Mouse (Mus musculus): ENCODE results near the gene Smim22. TPM values are rescaled to one million over a fixed set of nuclear protein-coding genes. Genes with fewer than 3 reads are reported as not detected.

Smim22 gene
- polyA plus RNA-seq, 1 experiment from 2014 or later: 10.2 TPM

GRCm38 (mm10) chr16:4969055-4969843, 37.8 kb upstream of the Smim22 start:
- no peak for ATAC-seq (ENCODE audit: low FRiP score, low TSS enrichment)
- Histone ChIP-seq H3K4me3 (ENCODE audit: low read length) (no peak overlapping the region), H3K4me2 (replicated peaks; ENCODE audit: low read depth, low read length) (no peak overlapping the region), H3K9ac (ENCODE audit: low read depth, low read length) (no peak overlapping the region), H3K4me1 (ENCODE audit: control insufficient read depth, insufficient read depth, low read length) (no peaks in the 10 kb centered on the region), H3K27me3 (ENCODE audit: control insufficient read depth, insufficient read depth, low read length) (no peaks in the 10 kb centered on the region), H3K27ac (ENCODE audit: low read depth, low read length) (no peak overlapping the region), H3K36me3 (ENCODE audit: control insufficient read depth, insufficient read depth, low read length) (no peaks in the 10 kb centered on the region), H3K9me3 (ENCODE audit: control insufficient read depth, low read length) (no peaks in the 10 kb centered on the region)
- 81% methylated on average over 5 of the region's 5 CpGs for WGBS

GRCm38 (mm10) chr16:4971626-4972025, 35.5 kb upstream of the Smim22 start:
- no peak for ATAC-seq (ENCODE audit: low FRiP score, low TSS enrichment)
- Histone ChIP-seq H3K9me3 (ENCODE audit: control insufficient read depth, low read length) (no peaks in the 10 kb centered on the region), H3K27me3 (ENCODE audit: control insufficient read depth, insufficient read depth, low read length) (no peaks in the 10 kb centered on the region), H3K4me1 (ENCODE audit: control insufficient read depth, insufficient read depth, low read length) (no peaks in the 10 kb centered on the region), H3K36me3 (ENCODE audit: control insufficient read depth, insufficient read depth, low read length) (no peaks in the 10 kb centered on the region), H3K27ac (ENCODE audit: low read depth, low read length) (no peak overlapping the region), H3K4me3 (ENCODE audit: low read length) (no peak overlapping the region), H3K4me2 (replicated peaks; ENCODE audit: low read depth, low read length) (no peak overlapping the region), H3K9ac (ENCODE audit: low read depth, low read length) (no peak overlapping the region)
- WGBS: 75% methylated on average over 4 of the region's 4 CpGs

- WGBS: 86% methylated on average over 5 of the region's 5 CpGs
- Histone ChIP-seq H3K36me3 (ENCODE audit: control insufficient read depth, insufficient read depth, low read length) (no peaks in the 10 kb centered on the region), H3K27ac (ENCODE audit: low read depth, low read length) (no peak overlapping the region), H3K4me3 (ENCODE audit: low read length) (no peak overlapping the region), H3K4me2 (replicated peaks; ENCODE audit: low read depth, low read length) (no peak overlapping the region), H3K27me3 (ENCODE audit: control insufficient read depth, insufficient read depth, low read length) (no peaks in the 10 kb centered on the region), H3K9ac (ENCODE audit: low read depth, low read length) (no peak overlapping the region), H3K4me1 (ENCODE audit: control insufficient read depth, insufficient read depth, low read length) (no peaks in the 10 kb centered on the region), H3K9me3 (ENCODE audit: control insufficient read depth, low read length) (no peaks in the 10 kb centered on the region)
- ATAC-seq (ENCODE audit: low FRiP score, low TSS enrichment): no peak
Observed at GRCm38 (mm10) chr16:4974521-4974920, 32.6 kb upstream of the Smim22 start.

- no peak overlapping the region; the same call in 1 of the 2 replicates for H3K9ac ChIP-seq (ENCODE audit: low read depth, low read length)
- no peaks in the 10 kb centered on the region for H3K36me3 ChIP-seq (ENCODE audit: control insufficient read depth, insufficient read depth, low read length)
- H3K9me3 ChIP-seq (ENCODE audit: control insufficient read depth, low read length): no peaks in the 10 kb centered on the region
- WGBS: 68% methylated on average over 2 of the region's 2 CpGs
- H3K27ac ChIP-seq (ENCODE audit: low read depth, low read length): no peak overlapping the region
- no peaks in the 10 kb centered on the region for H3K27me3 ChIP-seq (ENCODE audit: control insufficient read depth, insufficient read depth, low read length)
- no peaks in the 10 kb centered on the region for H3K4me1 ChIP-seq (ENCODE audit: control insufficient read depth, insufficient read depth, low read length)
- H3K4me3 ChIP-seq (ENCODE audit: low read length): no peak overlapping the region
- no peak overlapping the region for H3K4me2 ChIP-seq (replicated peaks; ENCODE audit: low read depth, low read length)
- no peak for ATAC-seq (ENCODE audit: low FRiP score, low TSS enrichment)
Observed at GRCm38 (mm10) chr16:4976180-4976579, 30.9 kb upstream of the Smim22 start.

GRCm38 (mm10) chr16:4978275-4979051, 28.6 kb upstream of the Smim22 start:
- H3K27ac ChIP-seq (ENCODE audit: low read depth, low read length): no peak overlapping the region
- no peaks in the 10 kb centered on the region for H3K9me3 ChIP-seq (ENCODE audit: control insufficient read depth, low read length)
- ATAC-seq (ENCODE audit: low FRiP score, low TSS enrichment): no peak
- H3K27me3 ChIP-seq (ENCODE audit: control insufficient read depth, insufficient read depth, low read length): no peaks in the 10 kb centered on the region
- H3K4me1 ChIP-seq (ENCODE audit: control insufficient read depth, insufficient read depth, low read length): no peaks in the 10 kb centered on the region
- no peak overlapping the region for H3K4me2 ChIP-seq (replicated peaks; ENCODE audit: low read depth, low read length)
- H3K36me3 ChIP-seq (ENCODE audit: control insufficient read depth, insufficient read depth, low read length): no peaks in the 10 kb centered on the region
- H3K9ac ChIP-seq (ENCODE audit: low read depth, low read length): no peak overlapping the region
- no peak overlapping the region for H3K4me3 ChIP-seq (ENCODE audit: low read length)
- 58% methylated on average over 5 of the region's 5 CpGs for WGBS

- ATAC-seq (ENCODE audit: low FRiP score, low TSS enrichment): peak; percentile 78
- H3K4me2 ChIP-seq (replicated peaks; ENCODE audit: low read depth, low read length): no peak overlapping the region
Observed at GRCm38 (mm10) chr16:4979755-4980380, 27.2 kb upstream of the Smim22 start.

GRCm38 (mm10) chr16:4984717-4985116, 22.4 kb upstream of the Smim22 start:
- Histone ChIP-seq H3K4me1 (ENCODE audit: control insufficient read depth, insufficient read depth, low read length) (no peaks in the 10 kb centered on the region), H3K4me2 (replicated peaks; ENCODE audit: low read depth, low read length) (no peak overlapping the region), H3K36me3 (ENCODE audit: control insufficient read depth, insufficient read depth, low read length) (no peaks in the 10 kb centered on the region), H3K9me3 (ENCODE audit: control insufficient read depth, low read length) (no peaks in the 10 kb centered on the region), H3K4me3 (ENCODE audit: low read length) (no peak overlapping the region), H3K9ac (ENCODE audit: low read depth, low read length) (no peak overlapping the region), H3K27ac (ENCODE audit: low read depth, low read length) (no peak overlapping the region), H3K27me3 (ENCODE audit: control insufficient read depth, insufficient read depth, low read length) (no peaks in the 10 kb centered on the region)
- ATAC-seq (ENCODE audit: low FRiP score, low TSS enrichment): no peak
- WGBS: 91% methylated on average over 12 of the region's 12 CpGs

More at GRCm38 (mm10) chr16:4979755-4980380, 27.2 kb upstream of the Smim22 start:
- Histone ChIP-seq H3K27ac (ENCODE audit: low read depth, low read length) (no peak overlapping the region), H3K4me1 (ENCODE audit: control insufficient read depth, insufficient read depth, low read length) (no peaks in the 10 kb centered on the region), H3K36me3 (ENCODE audit: control insufficient read depth, insufficient read depth, low read length) (no peaks in the 10 kb centered on the region), H3K9ac (ENCODE audit: low read depth, low read length) (no peak overlapping the region), H3K9me3 (ENCODE audit: control insufficient read depth, low read length) (no peaks in the 10 kb centered on the region), H3K27me3 (ENCODE audit: control insufficient read depth, insufficient read depth, low read length) (no peaks in the 10 kb centered on the region), H3K4me3 (ENCODE audit: low read length) (no peak overlapping the region)
- 77% methylated on average over 4 of the region's 4 CpGs for WGBS

GRCm38 (mm10) chr16:4993276-4993675, 13.8 kb upstream of the Smim22 start:
- Histone ChIP-seq H3K4me2 (replicated peaks; ENCODE audit: low read depth, low read length) (no peak overlapping the region), H3K9ac (ENCODE audit: low read depth, low read length) (no peak overlapping the region), H3K27me3 (ENCODE audit: control insufficient read depth, insufficient read depth, low read length) (no peaks in the 10 kb centered on the region), H3K27ac (ENCODE audit: low read depth, low read length) (no peak overlapping the region), H3K36me3 (ENCODE audit: control insufficient read depth, insufficient read depth, low read length) (no peaks in the 10 kb centered on the region), H3K4me1 (ENCODE audit: control insufficient read depth, insufficient read depth, low read length) (no peaks in the 10 kb centered on the region), H3K4me3 (ENCODE audit: low read length) (no peak overlapping the region), H3K9me3 (ENCODE audit: control insufficient read depth, low read length) (no peaks in the 10 kb centered on the region)
- 83% methylated on average over 4 of the region's 4 CpGs for WGBS
- no peak for ATAC-seq (ENCODE audit: low FRiP score, low TSS enrichment)

- no peak for ATAC-seq (ENCODE audit: low FRiP score, low TSS enrichment)
- Histone ChIP-seq H3K4me2 (replicated peaks; ENCODE audit: low read depth, low read length) (no peak within 1 kb of the TSS), H3K4me1 (ENCODE audit: control insufficient read depth, insufficient read depth, low read length) (no peaks in the 10 kb centered on the region), H3K9ac (ENCODE audit: low read depth, low read length) (no peak within 1 kb of the TSS), H3K36me3 (ENCODE audit: control insufficient read depth, insufficient read depth, low read length) (no peaks in the 10 kb centered on the region), H3K9me3 (ENCODE audit: control insufficient read depth, low read length) (no peaks in the 10 kb centered on the region), H3K4me3 (ENCODE audit: low read length) (no peak within 1 kb of the TSS), H3K27ac (ENCODE audit: low read depth, low read length) (no peak within 1 kb of the TSS), H3K27me3 (ENCODE audit: control insufficient read depth, insufficient read depth, low read length) (no peaks in the 10 kb centered on the region)
- WGBS: 0% methylated on average over 2 of the region's 3 CpGs
Observed at GRCm38 (mm10) chr16:4997553-4997952, 9.5 kb upstream of the Smim22 start, which contains the start of gene Sept12. Gene Sept12, minus strand, starts transcription at chr16:4997852.
